Mouse (Mus musculus): Measurements from ENCODE around the gene Ambra1. TPM values are rescaled to one million over a fixed set of nuclear protein-coding genes. Genes with fewer than 3 reads are reported as not detected.

The Ambra1 gene
- polyA plus RNA-seq, 1 experiment from 2014 or later, result 8.7 TPM

DNA sequence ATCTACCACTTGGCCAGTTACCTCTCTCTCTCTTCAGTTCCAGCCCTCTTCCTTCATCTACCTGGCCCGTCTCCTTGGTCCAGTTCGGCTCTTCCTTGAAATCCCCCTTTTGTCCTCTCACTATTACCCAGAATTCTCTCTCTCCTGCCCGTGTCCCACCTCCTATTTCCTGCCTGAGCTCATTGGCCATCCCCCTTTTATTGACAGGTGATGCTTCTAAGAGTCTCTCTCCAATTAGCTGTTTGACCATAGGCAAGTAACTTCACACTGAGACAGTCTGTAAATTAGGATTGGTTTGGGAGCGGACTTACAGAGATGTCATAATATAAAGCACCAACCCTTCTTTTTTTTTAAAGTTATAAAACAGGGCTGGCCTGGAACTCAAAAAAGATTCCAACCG lies 14.8 kb downstream of the Ambra1 start:
- H3K36me3 ChIP-seq, result no peaks in the 10 kb centered on the region
- H3K9me3 ChIP-seq (replicated peaks), result no peaks in the 10 kb centered on the region
- no peak overlapping the region for H3K4me3 ChIP-seq
- no peak overlapping the region for H3K4me2 ChIP-seq
- H3K4me1 ChIP-seq, result peaks cover 26% of the 10 kb centered on the region
- 81% methylated on average over 5 of the region's 5 CpGs for WGBS (ENCODE audit: insufficient replicate concordance)
- H3K27ac ChIP-seq, result no peak overlapping the region
- no peak for ATAC-seq
- no peaks in the 10 kb centered on the region for H3K27me3 ChIP-seq (replicated peaks)
- no peak overlapping the region for H3K9ac ChIP-seq

DNA sequence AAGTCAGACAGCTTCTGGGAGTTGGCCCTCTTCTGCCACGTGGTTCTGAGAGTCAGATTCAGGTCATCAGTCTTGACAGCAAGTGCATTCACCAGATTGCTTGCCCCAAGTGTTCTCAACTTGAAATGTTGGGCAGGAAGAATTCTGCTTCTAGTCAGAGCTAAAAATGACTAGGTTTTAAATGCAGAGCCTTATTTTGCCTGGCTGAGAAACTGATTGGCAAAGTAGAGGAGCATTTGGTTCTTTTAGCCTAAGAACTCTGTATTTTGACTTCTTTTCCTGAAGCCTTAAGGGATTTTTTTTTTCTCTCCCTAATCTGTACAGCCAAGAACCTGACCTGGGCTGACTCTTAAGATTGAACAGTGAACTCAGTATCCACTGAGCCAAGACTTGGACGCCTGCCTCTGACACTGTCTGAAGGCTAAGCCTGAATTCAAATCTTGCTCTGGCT lies 19.9 kb downstream of the Ambra1 start:
- Histone ChIP-seq H3K27ac (no peak overlapping the region), H3K9me3 (replicated peaks) (no peaks in the 10 kb centered on the region), H3K9ac (no peak overlapping the region), H3K4me1 (peaks cover 9% of the 10 kb centered on the region; the same call in 1 of the 2 replicates), H3K27me3 (replicated peaks) (no peaks in the 10 kb centered on the region), H3K36me3 (no peaks in the 10 kb centered on the region), H3K4me3 (no peak overlapping the region), H3K4me2 (no peak overlapping the region)
- no peak for ATAC-seq
- WGBS (ENCODE audit: insufficient replicate concordance), result 61% methylated on average over 2 of the region's 2 CpGs

DNA sequence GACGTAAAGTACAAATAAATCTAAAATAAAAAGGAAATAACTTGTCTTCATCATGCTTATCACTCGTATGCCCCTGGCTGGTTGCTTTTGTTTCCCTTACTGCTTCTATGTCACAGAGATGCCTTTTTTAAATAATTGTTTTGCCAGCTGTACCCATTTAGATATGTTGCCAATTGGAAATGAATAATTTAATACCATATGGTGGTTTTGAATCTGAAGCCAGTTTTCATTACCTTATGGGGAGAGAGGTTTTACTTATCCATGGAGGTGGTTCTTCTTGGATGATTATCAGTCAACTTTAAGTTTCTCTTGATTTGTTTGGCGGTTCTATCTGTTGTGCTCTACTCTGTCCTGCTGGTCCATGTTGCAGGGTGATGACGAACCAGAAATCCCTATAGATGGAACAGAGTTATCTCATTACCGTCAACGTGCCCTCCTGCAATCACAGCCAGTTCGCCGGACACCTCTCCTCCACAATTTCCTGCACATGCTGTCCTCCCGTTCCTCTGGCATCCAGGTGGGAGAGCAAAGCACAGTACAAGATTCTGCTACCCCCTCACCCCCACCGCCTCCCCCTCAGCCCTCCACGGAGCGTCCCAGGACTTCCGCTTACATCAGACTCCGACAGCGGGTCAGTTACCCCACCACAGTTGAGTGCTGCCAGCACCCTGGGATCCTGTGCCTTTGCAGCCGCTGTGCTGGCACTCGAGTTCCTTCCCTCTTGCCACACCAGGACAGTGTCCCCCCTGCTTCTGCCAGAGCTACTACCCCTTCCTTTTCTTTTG lies 42.2 kb downstream of the Ambra1 start:
- no peaks in the 10 kb centered on the region for H3K9me3 ChIP-seq (replicated peaks)
- no peaks in the 10 kb centered on the region for H3K27me3 ChIP-seq (replicated peaks)
- peaks cover 68% of the 10 kb centered on the region for H3K36me3 ChIP-seq
- no peak overlapping the region for H3K4me3 ChIP-seq
- no peak overlapping the region for H3K27ac ChIP-seq
- H3K9ac ChIP-seq, result no peak overlapping the region
- H3K4me1 ChIP-seq, result no peaks in the 10 kb centered on the region
- 87% methylated on average over 17 of the region's 17 CpGs for WGBS (ENCODE audit: insufficient replicate concordance)
- ATAC-seq, result no peak
- H3K4me2 ChIP-seq, result no peak overlapping the region

DNA sequence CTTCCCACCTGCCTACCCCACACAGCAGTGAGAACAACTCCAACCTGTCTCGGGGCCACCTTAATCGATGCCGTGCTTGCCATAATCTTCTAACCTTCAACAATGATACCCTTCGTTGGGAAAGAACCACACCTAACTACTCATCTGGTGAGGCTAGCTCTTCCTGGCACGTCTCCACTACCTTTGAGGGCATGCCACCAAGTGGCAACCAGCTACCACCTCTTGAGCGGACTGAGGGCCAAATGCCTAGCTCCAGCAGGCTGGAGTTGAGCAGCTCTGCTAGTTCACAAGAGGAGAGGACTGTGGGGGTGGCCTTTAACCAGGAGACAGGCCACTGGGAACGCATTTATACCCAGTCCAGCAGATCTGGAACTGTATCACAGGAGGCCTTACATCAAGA lies 43.4 kb downstream of the Ambra1 start:
- ATAC-seq, result no peak
- Histone ChIP-seq H3K27ac (no peak overlapping the region), H3K4me1 (no peaks in the 10 kb centered on the region), H3K4me2 (no peak overlapping the region), H3K27me3 (replicated peaks) (no peaks in the 10 kb centered on the region), H3K9me3 (replicated peaks) (no peaks in the 10 kb centered on the region), H3K4me3 (no peak overlapping the region), H3K9ac (no peak overlapping the region), H3K36me3 (peaks cover 58% of the 10 kb centered on the region)
- WGBS (ENCODE audit: insufficient replicate concordance), result 88% methylated on average over 7 of the region's 7 CpGs

DNA sequence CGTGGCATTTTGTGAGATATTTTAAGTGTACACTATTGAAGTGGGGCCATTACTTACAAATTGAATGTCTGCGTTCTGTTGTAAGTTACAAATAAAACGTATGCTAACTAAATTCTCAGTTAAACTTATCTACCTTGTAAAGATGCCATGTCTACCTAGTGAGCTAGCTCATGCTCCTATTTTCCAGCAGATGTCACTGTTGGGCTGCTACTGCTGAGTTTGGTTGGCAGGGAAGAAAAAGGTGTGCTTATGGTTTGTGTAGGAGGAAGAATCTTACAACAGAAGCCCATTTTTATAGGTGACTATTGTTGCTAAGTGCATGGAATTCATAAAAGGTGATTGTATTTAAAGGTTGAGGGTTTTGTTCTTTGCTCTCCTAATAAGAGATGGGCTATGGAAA lies 49.2 kb downstream of the Ambra1 start:
- H3K9ac ChIP-seq, result no peak overlapping the region
- H3K4me1 ChIP-seq, result no peaks in the 10 kb centered on the region
- H3K4me3 ChIP-seq, result no peak overlapping the region
- peaks cover 12% of the 10 kb centered on the region; the same call in 1 of the 2 replicates for H3K36me3 ChIP-seq
- no peaks in the 10 kb centered on the region for H3K9me3 ChIP-seq (replicated peaks)
- H3K27me3 ChIP-seq (replicated peaks), result no peaks in the 10 kb centered on the region
- 54% methylated on average over 3 of the region's 3 CpGs for WGBS (ENCODE audit: insufficient replicate concordance)
- H3K4me2 ChIP-seq, result no peak overlapping the region
- no peak for ATAC-seq
- no peak overlapping the region for H3K27ac ChIP-seq

DNA sequence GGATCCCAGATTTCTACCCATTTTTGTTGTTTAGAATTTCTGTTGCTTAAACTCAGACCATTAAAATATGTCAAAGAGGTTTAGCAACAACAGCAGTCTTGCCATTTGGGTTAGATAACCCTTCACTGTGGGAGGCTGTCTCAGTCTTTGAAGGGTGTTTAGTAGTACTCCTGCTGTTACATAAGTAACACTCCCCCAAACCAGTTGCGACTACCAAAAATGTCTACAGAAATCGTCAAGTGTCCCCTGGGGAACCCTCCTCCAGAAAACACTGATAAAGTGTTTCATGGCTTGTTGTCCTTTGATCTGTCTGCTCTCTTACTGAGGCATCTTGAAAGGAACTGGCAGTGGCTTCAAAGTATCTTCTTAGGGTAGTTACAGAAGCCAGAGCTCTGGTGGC lies 61.7 kb downstream of the Ambra1 start:
- ATAC-seq, result no peak

DNA sequence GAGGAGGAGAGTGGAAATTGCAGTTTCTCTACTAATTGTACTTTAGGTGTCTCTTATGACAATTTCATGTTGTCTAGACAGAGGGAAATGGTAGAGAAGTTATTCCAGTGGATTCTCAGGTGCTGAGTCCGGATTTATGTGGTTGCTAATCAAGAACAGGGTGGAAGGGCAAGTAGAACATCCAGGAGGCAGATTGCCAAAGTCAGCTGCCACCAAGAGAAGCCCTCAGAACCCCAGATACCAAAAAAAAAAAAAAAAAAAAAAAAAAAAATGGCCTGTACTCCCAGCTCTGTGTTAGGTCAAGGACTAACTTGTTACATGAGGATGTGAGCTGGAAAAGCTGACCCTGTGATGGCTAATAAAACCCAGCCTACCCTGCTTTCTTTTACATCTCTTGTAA lies 62.4 kb downstream of the Ambra1 start:
- Histone ChIP-seq H3K4me3 (no peak overlapping the region), H3K4me2 (no peak overlapping the region), H3K27ac (no peak overlapping the region), H3K9me3 (replicated peaks) (no peaks in the 10 kb centered on the region), H3K27me3 (replicated peaks) (no peaks in the 10 kb centered on the region), H3K4me1 (no peaks in the 10 kb centered on the region), H3K36me3 (no peaks in the 10 kb centered on the region), H3K9ac (no peak overlapping the region)
- no peak for ATAC-seq
- WGBS (ENCODE audit: insufficient replicate concordance), result 73% methylated on average over 1 of the region's 1 CpGs

More for the DNA sequence above, 61.7 kb downstream of the Ambra1 start:
- Histone ChIP-seq H3K9ac (no peak overlapping the region), H3K4me2 (no peak overlapping the region), H3K4me1 (no peaks in the 10 kb centered on the region), H3K36me3 (no peaks in the 10 kb centered on the region), H3K4me3 (no peak overlapping the region), H3K9me3 (replicated peaks) (no peaks in the 10 kb centered on the region), H3K27ac (no peak overlapping the region), H3K27me3 (replicated peaks) (no peaks in the 10 kb centered on the region)
- 45% methylated on average over 2 of the region's 2 CpGs for WGBS (ENCODE audit: insufficient replicate concordance)

DNA sequence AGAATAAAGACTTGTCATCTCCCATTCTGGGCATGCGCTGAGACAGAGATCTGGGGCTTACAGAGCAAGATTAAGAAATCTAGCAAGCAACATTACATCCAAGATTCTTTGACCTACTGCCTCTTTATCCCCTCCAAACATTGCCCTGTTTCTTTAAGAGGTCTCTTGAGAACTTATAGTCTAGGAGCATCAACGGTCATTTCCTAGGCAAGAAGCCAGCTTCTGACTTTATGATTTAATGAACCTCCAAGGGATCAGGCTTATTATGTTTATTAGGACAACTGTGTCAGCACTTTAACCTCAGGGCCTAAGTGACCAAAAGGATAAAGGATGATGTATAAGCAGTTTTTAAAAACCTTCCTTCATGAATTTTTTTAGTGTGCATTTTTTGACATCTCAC lies 64.5 kb downstream of the Ambra1 start:
- no peak for ATAC-seq
- Histone ChIP-seq H3K27me3 (replicated peaks) (no peaks in the 10 kb centered on the region), H3K36me3 (no peaks in the 10 kb centered on the region), H3K4me3 (no peak overlapping the region), H3K4me2 (no peak overlapping the region), H3K9ac (no peak overlapping the region), H3K27ac (no peak overlapping the region), H3K4me1 (no peaks in the 10 kb centered on the region), H3K9me3 (replicated peaks) (no peaks in the 10 kb centered on the region)
- WGBS (ENCODE audit: insufficient replicate concordance), result 91% methylated on average over 2 of the region's 2 CpGs

DNA sequence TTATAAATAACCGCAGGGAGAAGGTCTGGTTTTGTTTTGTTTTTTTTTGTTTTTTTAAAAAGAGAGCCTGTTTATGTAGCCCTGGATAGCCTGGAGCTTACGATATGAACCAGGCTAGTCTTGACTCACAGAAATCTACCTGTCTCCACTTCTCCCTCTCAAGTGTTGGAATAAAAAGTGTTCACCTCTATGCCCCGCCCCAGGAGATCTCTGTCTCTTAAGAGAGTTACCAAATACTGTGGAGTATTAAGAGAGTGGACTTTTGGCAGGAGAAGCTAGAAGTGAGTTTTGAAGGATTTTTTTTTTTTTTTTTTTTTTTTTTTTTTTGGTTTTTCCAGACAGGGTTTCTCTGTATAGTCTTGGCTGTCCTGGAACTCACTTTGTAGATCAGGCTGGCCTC lies 65.2 kb downstream of the Ambra1 start:
- no peak for ATAC-seq
- no peaks in the 10 kb centered on the region for H3K27me3 ChIP-seq (replicated peaks)
- no peaks in the 10 kb centered on the region for H3K4me1 ChIP-seq
- H3K9me3 ChIP-seq (replicated peaks), result no peaks in the 10 kb centered on the region
- no peaks in the 10 kb centered on the region for H3K36me3 ChIP-seq
- no peak overlapping the region for H3K4me3 ChIP-seq
- 87% methylated on average over 3 of the region's 3 CpGs for WGBS (ENCODE audit: insufficient replicate concordance)
- H3K4me2 ChIP-seq, result no peak overlapping the region
- no peak overlapping the region for H3K9ac ChIP-seq
- no peak overlapping the region for H3K27ac ChIP-seq

DNA sequence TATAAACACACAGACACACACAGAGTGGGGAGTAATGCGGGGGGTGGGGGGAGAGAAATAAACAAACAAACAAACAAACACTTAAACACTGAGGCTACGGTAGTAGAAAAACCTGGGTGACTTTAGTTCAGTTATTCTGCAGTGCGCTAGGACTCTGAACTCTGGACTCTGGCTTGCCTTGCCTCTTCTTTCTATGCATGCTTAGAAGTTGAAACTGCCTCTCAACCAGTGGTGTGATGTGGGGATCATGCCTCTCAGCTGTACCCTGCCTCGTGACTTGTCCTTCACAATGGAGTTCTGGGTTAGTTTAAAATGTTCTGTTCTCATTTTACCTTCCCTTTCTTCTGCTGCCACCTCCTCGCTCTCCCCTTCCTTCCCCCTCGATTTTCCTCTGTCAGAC lies 81.5 kb downstream of the Ambra1 start:
- 85% methylated on average over 6 of the region's 6 CpGs for WGBS (ENCODE audit: insufficient replicate concordance)
- Histone ChIP-seq H3K27me3 (replicated peaks) (no peaks in the 10 kb centered on the region), H3K27ac (no peak overlapping the region), H3K4me3 (no peak overlapping the region), H3K36me3 (peaks cover 33% of the 10 kb centered on the region), H3K4me2 (no peak overlapping the region), H3K4me1 (no peaks in the 10 kb centered on the region), H3K9me3 (replicated peaks) (no peaks in the 10 kb centered on the region), H3K9ac (no peak overlapping the region)
- no peak for ATAC-seq

DNA sequence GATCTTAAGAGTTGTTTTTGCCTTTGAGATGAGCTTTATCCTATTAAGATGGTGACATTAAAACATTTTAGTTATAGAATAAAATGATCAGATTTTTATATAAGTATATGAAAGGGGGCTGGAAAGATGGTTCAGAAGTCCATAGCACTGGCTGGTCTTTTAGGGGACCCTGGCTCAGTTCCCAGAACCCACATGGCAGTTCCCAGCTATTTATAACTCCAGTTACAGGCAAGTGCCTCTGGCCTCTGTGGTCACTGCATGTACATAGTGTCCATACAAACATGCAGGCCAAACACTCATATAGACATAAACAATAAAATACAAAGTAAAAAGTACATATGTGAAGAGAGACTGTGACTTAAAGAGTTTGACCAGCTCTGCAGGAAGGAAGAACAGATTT lies 86.8 kb downstream of the Ambra1 start:
- Histone ChIP-seq H3K4me1 (no peaks in the 10 kb centered on the region), H3K4me3 (no peak overlapping the region), H3K27ac (no peak overlapping the region), H3K36me3 (peaks cover 17% of the 10 kb centered on the region), H3K27me3 (replicated peaks) (no peaks in the 10 kb centered on the region), H3K9me3 (replicated peaks) (no peaks in the 10 kb centered on the region), H3K9ac (no peak overlapping the region), H3K4me2 (no peak overlapping the region)
- no peak for ATAC-seq

DNA sequence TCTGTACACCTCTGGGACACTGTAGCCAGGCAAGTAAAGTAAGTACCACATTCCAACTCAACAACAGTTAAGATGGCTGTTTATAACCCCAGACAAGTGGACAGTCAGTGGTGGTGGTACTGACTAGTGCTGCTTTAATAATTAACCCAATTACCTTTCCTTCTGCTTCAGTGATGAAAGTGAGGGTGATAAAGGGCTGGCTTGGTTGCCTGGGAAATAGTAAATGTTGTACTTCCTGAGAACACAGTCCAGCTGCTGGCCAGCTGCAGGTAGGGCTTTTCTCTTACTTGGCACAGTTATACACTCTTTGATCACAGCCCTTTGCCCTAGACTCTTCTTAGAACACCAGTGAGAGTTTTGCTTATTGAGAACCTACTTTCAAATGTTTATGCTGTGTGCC lies 102.3 kb downstream of the Ambra1 start:
- H3K4me2 ChIP-seq, result no peak overlapping the region
- peak; percentile 21; the same call in 1 of the 2 replicates for ATAC-seq
- no peak overlapping the region for H3K9ac ChIP-seq
- 0 out of 2 replicates have a peak, but pooled peaks cover 5% of the 10 kb centered on the region for H3K36me3 ChIP-seq
- peaks cover 23% of the 10 kb centered on the region for H3K4me1 ChIP-seq
- no peak overlapping the region for H3K4me3 ChIP-seq
- H3K27ac ChIP-seq, result no peak overlapping the region
- no peaks in the 10 kb centered on the region for H3K27me3 ChIP-seq (replicated peaks)
- H3K9me3 ChIP-seq (replicated peaks), result no peaks in the 10 kb centered on the region

DNA sequence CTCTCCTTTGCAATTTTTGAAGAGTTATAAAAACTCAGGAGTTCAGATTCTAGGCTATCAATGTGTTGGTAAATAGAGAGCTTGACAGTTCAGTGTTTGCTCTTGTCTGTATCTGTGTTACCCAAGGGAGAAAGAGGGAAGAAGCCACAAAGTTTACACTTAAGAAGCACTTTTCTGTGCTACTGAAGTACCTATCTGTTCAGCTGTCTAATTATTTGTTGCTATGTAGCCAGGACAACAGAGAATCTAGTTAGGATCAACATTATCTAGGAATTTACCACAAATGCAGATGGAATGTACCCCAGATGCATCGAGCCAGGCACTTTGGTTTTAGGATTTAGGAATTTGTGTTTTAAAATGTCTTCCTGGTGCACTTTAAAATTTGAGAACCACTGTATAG lies 104.3 kb downstream of the Ambra1 start:
- H3K36me3 ChIP-seq, result no peaks in the 10 kb centered on the region
- no peaks in the 10 kb centered on the region for H3K9me3 ChIP-seq (replicated peaks)
- ATAC-seq, result no peak
- H3K4me2 ChIP-seq, result peak overlapping the region; percentile 19; the same call in 1 of the 2 replicates
- H3K9ac ChIP-seq, result no peak overlapping the region
- 0 out of 2 replicates have a peak overlapping the region, but pooled peaks have one; percentile 24 for H3K27ac ChIP-seq
- no peaks in the 10 kb centered on the region for H3K27me3 ChIP-seq (replicated peaks)
- no peak overlapping the region for H3K4me3 ChIP-seq
- H3K4me1 ChIP-seq, result peaks cover 23% of the 10 kb centered on the region
- WGBS (ENCODE audit: insufficient replicate concordance), result 54% methylated on average over 1 of the region's 1 CpGs

Data from liver, embryonic 12.5 days (tissue).